Mouse (Mus musculus): Measurements from ENCODE around the gene Nr2c1. TPM values are rescaled to one million over a fixed set of nuclear protein-coding genes. Genes with fewer than 3 reads are reported as not detected.

The Nr2c1 gene
- polyA plus RNA-seq, 1 experiment from 2014 or later: 8.2 TPM

DNA sequence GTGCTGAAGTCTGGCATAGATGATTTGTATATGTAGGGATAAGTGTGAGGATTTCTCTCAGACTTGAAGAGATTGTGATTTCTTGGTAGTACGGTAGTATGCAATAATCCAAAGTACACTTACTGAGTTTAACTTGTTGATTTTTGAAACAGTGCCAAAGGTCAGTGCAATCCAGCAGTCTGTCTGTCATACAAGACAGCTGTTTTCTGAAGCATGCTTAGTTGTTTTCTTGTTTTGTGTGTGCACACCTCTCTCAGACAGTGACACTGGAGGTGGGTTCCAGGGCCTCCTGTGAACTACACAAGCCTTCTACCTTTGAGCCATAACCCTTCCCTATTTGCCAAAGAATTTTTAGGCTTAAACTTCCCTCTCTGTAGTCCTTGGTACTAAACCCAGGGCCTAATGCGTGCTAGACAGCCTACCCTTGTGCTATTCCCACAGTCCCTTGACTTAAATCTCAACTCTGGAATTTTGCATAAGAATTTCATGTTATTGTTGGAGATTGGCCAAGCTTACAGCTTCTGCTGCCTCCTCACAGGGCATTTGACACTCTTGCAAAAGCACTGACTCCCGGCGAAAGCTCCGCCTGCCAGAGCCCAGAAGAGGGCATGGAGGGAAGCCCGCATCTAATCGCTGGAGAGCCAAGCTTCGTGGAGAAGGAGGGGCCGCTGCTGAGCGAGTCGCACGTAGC lies 23.8 kb downstream of the Nr2c1 start:
- Histone ChIP-seq H3K27ac (peak overlapping the region; percentile 37), H3K4me2 (0 out of 2 replicates have a peak overlapping the region, but pooled peaks have one; percentile 21), H3K27me3 (0 out of 2 replicates have a peak, but pooled peaks cover 3% of the 10 kb centered on the region), H3K4me3 (no peak overlapping the region), H3K9ac (no peak overlapping the region; the same call in 1 of the 2 replicates), H3K9me3 (no peaks in the 10 kb centered on the region), H3K4me1 (replicated peaks) (peaks cover 31% of the 10 kb centered on the region), H3K36me3 (peaks cover 77% of the 10 kb centered on the region)
- ATAC-seq (ENCODE audit: low FRiP score): no peak
- 35% methylated on average over 12 of the region's 12 CpGs for WGBS

DNA sequence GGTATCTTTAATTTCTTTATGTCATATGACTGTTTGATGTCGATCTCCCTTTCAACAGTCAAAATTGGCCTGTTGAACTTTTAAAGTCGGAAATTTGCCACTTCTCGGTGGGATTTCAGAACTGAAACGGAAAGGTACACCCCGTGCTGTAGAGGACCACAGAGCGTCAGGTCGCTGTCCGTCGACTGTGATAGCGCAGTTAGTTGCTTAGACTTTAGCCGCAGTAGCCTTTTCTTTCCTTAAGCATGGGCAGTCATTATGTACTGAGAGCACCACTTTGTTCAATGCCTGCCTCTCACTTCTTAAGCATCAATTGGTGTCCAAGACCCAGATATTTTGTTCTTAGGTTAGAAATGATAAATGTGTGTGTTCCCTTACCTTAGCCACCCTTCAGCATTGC lies 24.3 kb downstream of the Nr2c1 start:
- 54% methylated on average over 11 of the region's 11 CpGs for WGBS

DNA sequence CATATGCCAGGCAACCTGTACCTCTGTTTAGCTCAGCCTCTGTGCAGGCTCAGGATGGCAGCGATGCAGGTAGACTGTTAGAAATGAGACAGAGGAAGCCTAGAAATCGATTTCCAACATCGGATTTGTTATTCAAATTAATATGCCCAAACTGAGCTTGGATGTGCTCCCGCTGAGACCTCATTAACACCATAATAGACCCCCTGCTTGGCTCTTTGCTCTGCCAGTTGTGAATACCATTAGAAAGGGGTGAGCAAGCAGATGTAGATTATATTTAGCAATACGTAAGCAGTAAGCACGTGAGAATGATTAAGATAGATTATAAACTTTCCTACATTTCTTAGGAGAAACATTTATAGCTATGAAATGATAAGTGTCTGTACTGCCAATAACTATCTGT lies 24.9 kb downstream of the Nr2c1 start:
- no peak for ATAC-seq (ENCODE audit: low FRiP score)
- peaks cover 21% of the 10 kb centered on the region for H3K4me1 ChIP-seq (replicated peaks)
- peak overlapping the region; percentile 52; the same call in 1 of the 2 replicates for H3K27ac ChIP-seq
- WGBS: 21% methylated on average over 6 of the region's 6 CpGs
- H3K4me3 ChIP-seq: no peak overlapping the region
- H3K4me2 ChIP-seq: no peak overlapping the region; the same call in 1 of the 2 replicates
- no peaks in the 10 kb centered on the region for H3K9me3 ChIP-seq
- H3K9ac ChIP-seq: no peak overlapping the region
- H3K36me3 ChIP-seq: peaks cover 67% of the 10 kb centered on the region
- H3K27me3 ChIP-seq: 0 out of 2 replicates have a peak, but pooled peaks cover 3% of the 10 kb centered on the region

More for the DNA sequence above, 24.3 kb downstream of the Nr2c1 start:
- no peaks in the 10 kb centered on the region for H3K9me3 ChIP-seq
- H3K27me3 ChIP-seq: 0 out of 2 replicates have a peak, but pooled peaks cover 3% of the 10 kb centered on the region
- H3K4me2 ChIP-seq: 0 out of 2 replicates have a peak overlapping the region, but pooled peaks have one; percentile 21
- H3K4me1 ChIP-seq (replicated peaks): peaks cover 26% of the 10 kb centered on the region
- ATAC-seq (ENCODE audit: low FRiP score): no peak
- peak overlapping the region; percentile 52; the same call in 1 of the 2 replicates for H3K27ac ChIP-seq
- peaks cover 72% of the 10 kb centered on the region for H3K36me3 ChIP-seq
- H3K9ac ChIP-seq: no peak overlapping the region
- H3K4me3 ChIP-seq: no peak overlapping the region

DNA sequence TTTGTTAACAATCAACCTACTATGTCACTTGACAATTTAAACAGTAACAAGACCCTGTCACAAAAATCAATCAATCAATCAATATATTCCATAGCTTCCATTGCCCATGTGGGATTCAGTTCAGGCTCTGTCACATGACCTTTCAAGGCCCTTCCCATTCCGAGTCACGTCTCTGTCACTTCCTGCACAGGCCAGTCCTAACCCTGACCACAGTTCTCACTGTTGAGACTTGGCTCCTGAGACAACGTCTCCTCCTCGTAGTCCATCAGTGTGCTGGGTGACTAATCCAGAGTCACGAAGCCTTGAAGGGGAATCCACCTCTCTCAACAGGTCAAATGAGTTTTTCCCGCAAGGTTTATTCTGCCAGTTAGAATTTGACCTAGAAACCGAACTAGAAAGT lies 26.8 kb downstream of the Nr2c1 start:
- H3K4me2 ChIP-seq: no peak overlapping the region
- no peak overlapping the region for H3K27ac ChIP-seq
- no peak for ATAC-seq (ENCODE audit: low FRiP score)
- H3K9me3 ChIP-seq: no peaks in the 10 kb centered on the region
- H3K27me3 ChIP-seq: 0 out of 2 replicates have a peak, but pooled peaks cover 3% of the 10 kb centered on the region
- H3K4me1 ChIP-seq (replicated peaks): peaks cover 20% of the 10 kb centered on the region
- no peak overlapping the region for H3K9ac ChIP-seq
- H3K4me3 ChIP-seq: no peak overlapping the region
- WGBS: 87% methylated on average over 7 of the region's 7 CpGs
- H3K36me3 ChIP-seq: peaks cover 54% of the 10 kb centered on the region

DNA sequence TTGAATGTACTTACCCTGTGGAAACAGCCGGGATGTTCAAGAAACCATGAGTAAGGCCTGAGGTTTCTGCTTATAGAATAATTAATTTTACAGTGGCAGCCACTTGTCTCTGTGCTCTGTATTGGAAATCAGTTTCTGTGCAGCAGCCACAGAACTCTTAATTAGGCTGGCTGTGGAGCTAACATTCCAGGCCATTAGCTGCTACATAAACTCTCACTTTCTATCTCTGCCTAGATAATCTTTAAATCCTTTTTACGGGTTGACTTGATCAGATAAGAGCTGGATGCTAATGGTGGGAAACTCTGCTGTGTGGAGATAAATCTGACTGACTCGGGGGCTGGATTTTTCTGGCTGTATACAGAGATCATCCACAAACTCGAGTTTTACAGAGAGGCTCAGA lies 35.4 kb downstream of the Nr2c1 start:
- H3K4me1 ChIP-seq (replicated peaks): 0 out of 2 replicates have a peak, but pooled peaks cover 8% of the 10 kb centered on the region
- H3K9ac ChIP-seq: no peak overlapping the region
- 51% methylated on average over 4 of the region's 4 CpGs for WGBS
- no peak for ATAC-seq (ENCODE audit: low FRiP score)
- H3K27me3 ChIP-seq: no peaks in the 10 kb centered on the region
- H3K27ac ChIP-seq: no peak overlapping the region
- no peak overlapping the region for H3K4me2 ChIP-seq
- no peak overlapping the region for H3K4me3 ChIP-seq
- H3K36me3 ChIP-seq: peaks cover 44% of the 10 kb centered on the region
- no peaks in the 10 kb centered on the region for H3K9me3 ChIP-seq

DNA sequence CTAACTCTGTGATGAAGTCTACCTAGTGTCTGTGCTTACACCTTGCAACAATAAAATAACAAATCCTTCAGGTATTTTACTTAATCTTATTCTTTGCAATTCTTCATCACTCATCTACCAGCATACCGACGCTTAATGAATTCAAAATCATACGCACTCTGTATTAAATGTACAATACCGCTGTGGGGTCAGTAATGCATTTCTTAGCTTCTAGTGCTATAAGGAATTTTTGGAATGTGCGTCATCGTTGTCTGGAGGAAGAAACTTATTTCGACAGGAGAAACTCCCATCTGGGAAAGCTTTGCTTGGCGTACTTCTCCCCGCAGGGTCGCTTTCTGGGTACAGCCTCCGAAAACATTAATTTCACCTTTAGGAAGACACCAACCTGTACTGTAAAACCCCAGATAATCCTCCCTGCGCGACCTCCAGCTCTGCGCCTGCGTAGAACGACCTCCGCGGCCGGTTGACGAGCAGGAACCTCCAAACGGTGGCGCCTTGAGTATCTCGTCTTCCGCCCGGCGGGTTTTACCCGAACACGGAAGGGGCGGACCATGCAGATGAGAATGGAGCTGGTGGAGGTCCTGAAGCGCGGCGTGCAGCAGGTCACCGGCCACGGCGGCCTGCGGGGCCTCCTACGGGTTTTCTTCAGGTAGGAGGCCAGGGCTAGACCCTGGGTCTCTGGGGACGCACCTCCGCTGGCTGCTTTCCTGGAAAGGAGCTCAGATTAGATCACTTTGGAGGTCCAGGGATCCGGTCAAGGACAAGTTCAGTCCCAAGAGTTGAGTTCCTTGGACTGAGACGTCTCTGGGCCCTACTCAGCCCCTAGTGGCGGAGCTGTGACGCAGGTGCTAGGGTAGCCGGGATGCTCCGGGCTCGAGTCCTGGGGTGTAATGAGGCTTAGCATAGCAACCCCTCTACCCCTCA lies 50.9 kb downstream of the Nr2c1 start, which contains the start of gene Ndufa12:
Gene Ndufa12, plus strand, starts transcription at position 239 of the 924 bp plus-strand sequence.
- Histone ChIP-seq H3K27me3 (no peaks in the 10 kb centered on the region), H3K9me3 (no peaks in the 10 kb centered on the region), H3K4me3 (peak within 1 kb of the TSS; percentile 82), H3K9ac (peak within 1 kb of the TSS; percentile 84), H3K4me2 (peak within 1 kb of the TSS; percentile 91), H3K4me1 (replicated peaks) (peaks cover 28% of the 10 kb centered on the region), H3K36me3 (peaks cover 43% of the 10 kb centered on the region), H3K27ac (peak within 1 kb of the TSS; percentile 87)
- WGBS: 0% methylated on average over 46 of the region's 46 CpGs
- ATAC-seq (ENCODE audit: low FRiP score): peak; percentile 97

DNA sequence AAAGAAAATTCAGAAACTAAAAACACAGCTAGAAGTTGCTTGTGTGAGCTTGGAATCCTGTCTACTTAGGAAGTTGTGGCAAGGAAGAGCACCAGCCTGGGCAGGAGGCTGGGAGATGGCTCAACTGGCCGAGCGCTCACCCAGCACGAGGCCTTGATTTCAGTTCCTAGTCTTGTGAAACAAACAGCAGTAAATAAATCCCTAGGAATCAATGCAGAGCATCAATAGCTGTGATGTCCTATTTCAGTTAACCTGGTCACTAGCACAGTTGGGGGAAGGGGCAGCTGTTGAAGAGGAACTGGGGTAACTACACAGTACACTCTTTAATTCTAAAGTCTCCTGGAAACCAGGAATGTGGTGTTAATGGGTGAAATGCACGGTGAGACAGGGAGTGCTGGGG lies 57.1 kb downstream of the Nr2c1 start:
- H3K36me3 ChIP-seq: peaks cover 68% of the 10 kb centered on the region
- no peak for ATAC-seq (ENCODE audit: low FRiP score)
- no peaks in the 10 kb centered on the region for H3K9me3 ChIP-seq
- 85% methylated on average over 4 of the region's 4 CpGs for WGBS
- no peak overlapping the region for H3K9ac ChIP-seq
- no peak overlapping the region for H3K4me2 ChIP-seq
- H3K27ac ChIP-seq: no peak overlapping the region
- H3K27me3 ChIP-seq: no peaks in the 10 kb centered on the region
- no peak overlapping the region for H3K4me3 ChIP-seq
- H3K4me1 ChIP-seq (replicated peaks): peaks cover 15% of the 10 kb centered on the region

DNA sequence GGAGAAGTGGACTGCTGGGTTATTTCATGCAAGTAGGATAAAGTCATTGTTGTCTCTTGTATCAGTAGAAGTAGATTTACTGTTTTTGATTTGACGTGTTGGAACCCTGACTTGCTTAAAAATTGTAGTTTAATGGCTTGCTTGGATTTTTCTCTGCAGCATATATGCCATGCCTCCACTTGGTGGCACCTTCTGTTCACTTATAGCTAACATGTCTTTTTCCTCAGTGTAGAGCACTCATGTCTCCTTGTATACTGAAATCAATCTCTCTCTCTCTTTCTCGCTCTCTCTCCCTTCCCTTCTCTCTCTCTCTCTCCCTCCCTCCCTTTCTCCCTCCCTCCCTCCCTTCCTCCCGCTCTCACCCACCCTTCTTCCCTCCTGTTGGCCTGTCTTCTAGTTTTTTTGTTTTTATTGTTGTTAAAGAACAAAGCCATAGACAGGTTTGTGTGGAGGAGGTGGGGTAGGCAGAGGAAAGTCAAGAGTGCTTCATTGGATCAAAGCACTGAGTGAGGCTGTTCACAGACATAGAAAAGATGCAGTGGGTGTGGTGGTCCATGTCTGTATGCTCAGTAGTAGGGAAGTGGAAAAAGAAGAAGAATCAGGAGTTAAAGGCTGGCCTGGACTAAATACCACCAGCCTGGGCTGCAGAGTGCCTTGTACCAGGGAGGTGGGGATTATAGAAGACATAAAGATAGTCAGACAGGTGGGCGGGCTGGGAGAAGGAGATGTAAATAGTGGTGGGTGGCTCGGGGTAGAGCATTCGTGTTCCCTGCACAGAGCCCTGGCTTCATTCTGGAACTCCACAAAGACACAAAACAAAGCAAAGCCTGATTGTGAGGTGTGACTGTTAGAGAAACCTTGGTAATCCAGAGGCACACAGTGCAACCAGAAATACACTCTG lies 63.1 kb downstream of the Nr2c1 start:
- H3K27ac ChIP-seq: peak overlapping the region; percentile 64
- no peak overlapping the region for H3K4me3 ChIP-seq
- no peak overlapping the region for H3K4me2 ChIP-seq
- H3K9ac ChIP-seq: no peak overlapping the region
- H3K36me3 ChIP-seq: peaks cover 42% of the 10 kb centered on the region
- H3K27me3 ChIP-seq: no peaks in the 10 kb centered on the region
- H3K9me3 ChIP-seq: no peaks in the 10 kb centered on the region
- ATAC-seq (ENCODE audit: low FRiP score): peak; percentile 87
- peaks cover 13% of the 10 kb centered on the region for H3K4me1 ChIP-seq (replicated peaks)
- WGBS: 57% methylated on average over 6 of the region's 6 CpGs

DNA sequence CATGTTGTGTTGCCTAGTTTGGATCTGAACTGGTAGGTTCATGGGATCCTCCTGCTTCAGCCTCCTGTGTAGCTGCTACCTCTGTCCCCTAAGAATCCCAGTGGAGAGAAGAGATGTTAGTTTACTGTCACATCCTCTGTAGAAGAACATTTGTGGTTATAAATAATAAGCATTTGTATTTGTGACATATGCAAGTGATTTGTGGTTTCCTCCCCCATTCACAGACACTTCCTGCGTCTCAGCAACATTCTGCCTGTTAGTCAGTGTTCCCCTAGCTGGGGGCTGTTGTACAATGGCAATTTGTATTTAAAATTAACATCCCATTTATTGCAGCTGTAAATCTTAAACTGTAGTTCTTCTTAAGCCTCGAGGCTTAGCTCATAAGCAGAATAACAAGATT lies 63.9 kb downstream of the Nr2c1 start:
- ATAC-seq (ENCODE audit: low FRiP score): no peak
- Histone ChIP-seq H3K36me3 (peaks cover 35% of the 10 kb centered on the region), H3K4me3 (no peak overlapping the region), H3K27ac (no peak overlapping the region), H3K9me3 (no peaks in the 10 kb centered on the region), H3K4me2 (no peak overlapping the region), H3K27me3 (no peaks in the 10 kb centered on the region), H3K9ac (no peak overlapping the region), H3K4me1 (replicated peaks) (peaks cover 13% of the 10 kb centered on the region)
- 62% methylated on average over 2 of the region's 2 CpGs for WGBS

DNA sequence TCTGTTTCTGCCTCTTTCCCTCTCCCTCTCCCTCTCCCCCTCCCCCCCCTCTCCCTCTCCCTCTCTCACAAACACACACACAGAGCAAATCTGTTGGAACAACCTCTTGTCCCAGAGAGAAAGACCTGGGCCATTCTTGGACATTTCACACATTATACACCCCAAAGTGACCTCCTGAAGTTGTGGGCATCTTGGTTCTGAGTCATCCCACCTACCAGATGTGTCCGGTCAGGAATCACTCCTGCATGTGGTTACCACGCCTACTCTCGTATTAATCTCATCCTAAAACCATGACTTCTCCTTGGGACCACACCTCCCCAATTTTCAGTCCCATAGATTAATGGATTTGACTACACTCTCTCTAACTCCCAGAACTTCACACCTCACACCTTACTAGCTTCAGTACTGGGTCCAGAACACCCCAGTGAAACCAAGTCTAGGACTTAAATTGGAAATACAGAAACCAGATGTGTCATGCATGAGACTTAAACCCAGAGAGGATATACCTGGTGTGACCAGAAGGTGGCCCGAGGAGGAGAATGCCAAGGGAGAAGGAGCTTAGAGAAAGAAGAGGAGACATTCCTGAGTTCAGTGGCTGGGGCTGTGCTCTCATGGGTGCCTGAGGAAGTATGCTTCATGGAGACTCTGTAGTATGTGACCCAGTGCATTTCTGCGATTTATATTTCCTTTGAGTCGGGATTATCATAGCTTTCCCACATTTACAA lies 77.4 kb downstream of the Nr2c1 start:
- H3K27ac ChIP-seq: no peak overlapping the region
- 87% methylated on average over 6 of the region's 6 CpGs for WGBS
- peaks cover 29% of the 10 kb centered on the region for H3K36me3 ChIP-seq
- ATAC-seq (ENCODE audit: low FRiP score): no peak
- no peak overlapping the region for H3K4me3 ChIP-seq
- no peak overlapping the region for H3K4me2 ChIP-seq
- H3K9me3 ChIP-seq: no peaks in the 10 kb centered on the region
- H3K4me1 ChIP-seq (replicated peaks): peaks cover 5% of the 10 kb centered on the region
- no peaks in the 10 kb centered on the region for H3K27me3 ChIP-seq
- no peak overlapping the region for H3K9ac ChIP-seq

Measured in hindbrain, embryonic 13.5 days (tissue).